Mouse (Mus musculus) neural tube, embryonic 15.5 days (tissue): ENCODE measurements around the gene Tm9sf4. TPM values are rescaled to one million over a fixed set of nuclear protein-coding genes. Genes with fewer than 3 reads are reported as not detected.

ENCODE experiments used
- ATAC-seq: fragments of 200-750 bp; cut with Nextera tagmentation; 2 replicates; pipeline ENCODE4 v1.8.0; 2017; ENCODE audit warnings: mild to moderate bottlenecking, moderate TSS enrichment, moderate library complexity; ENCODE audit not compliant: low FRiP score
- H3K27ac ChIP-seq: fragments of 300-500 bp; sonication (generic); replicated peaks from 2 replicates; pipeline ENCODE4 v1.5.1; 2015; ENCODE audit warnings: mild to moderate bottlenecking, inconsistent platforms
- H3K27me3 ChIP-seq: fragments of 300-500 bp; sonication (generic); replicated peaks from 2 replicates; pipeline ENCODE4 v1.6.1; 2015; ENCODE audit warnings: inconsistent platforms
- H3K36me3 ChIP-seq: fragments of 300-500 bp; sonication (generic); 2 replicates; pipeline ENCODE4 v1.6.1; 2015; ENCODE audit warnings: inconsistent platforms
- H3K4me1 ChIP-seq: fragments of 300-500 bp; sonication (generic); 2 replicates; pipeline ENCODE4 v1.6.1; 2015; ENCODE audit warnings: inconsistent platforms
- H3K4me2 ChIP-seq: fragments of 300-500 bp; sonication (generic); 2 replicates; pipeline ENCODE4 v1.6.1; 2015; ENCODE audit warnings: inconsistent platforms, mild to moderate bottlenecking, moderate library complexity
- H3K4me3 ChIP-seq: fragments of 300-500 bp; sonication (generic); replicated peaks from 2 replicates; pipeline ENCODE4 v1.5.1; 2015; ENCODE audit warnings: mild to moderate bottlenecking, inconsistent platforms
- H3K9ac ChIP-seq: fragments of 300-500 bp; sonication (generic); replicated peaks from 2 replicates; pipeline ENCODE4 v1.6.1; 2015; ENCODE audit warnings: mild to moderate bottlenecking, inconsistent platforms
- H3K9me3 ChIP-seq: fragments of 300-500 bp; sonication (generic); replicated peaks from 2 replicates; pipeline ENCODE4 v1.6.1; 2016; ENCODE audit warnings: inconsistent platforms
- WGBS: fragments of 180-500 bp; shearing (Covaris S2); methylation state at CpG from one replicate; pipeline ENCODE4 v1.1.7; 2015; ENCODE audit warnings: mixed read lengths; 5-methylcytosine and 5-hydroxymethylcytosine counted together
- polyA plus RNA-seq: library from polyadenylated mRNA; unstranded; fragments of >200 nt; fragmentation: Nextera tagmentation; extraction: Ambion mirVana; gene quantifications from 2 replicates; pipeline ENCODE4 v1.2.1, GENCODE M21; 2015

The Tm9sf4 gene
- polyA plus RNA-seq, 1 experiment from 2014 or later, result 83.0 TPM

- Histone ChIP-seq H3K9ac (no peak overlapping the region), H3K9me3 (no peaks in the 10 kb centered on the region), H3K4me1 (no peaks in the 10 kb centered on the region), H3K4me3 (no peak overlapping the region), H3K27me3 (no peaks in the 10 kb centered on the region), H3K4me2 (no peak overlapping the region), H3K27ac (no peak overlapping the region), H3K36me3 (peaks cover 94% of the 10 kb centered on the region)
- no peak for ATAC-seq
- 94% methylated on average over 2 of the region's 2 CpGs for WGBS
Observed at GRCm38 (mm10) chr2:153187848-153188247, 26.7 kb downstream of the Tm9sf4 start.

GRCm38 (mm10) chr2:153191242-153191641 lies 30.1 kb downstream of the Tm9sf4 start:
- no peak overlapping the region for H3K27ac ChIP-seq
- H3K4me1 ChIP-seq, result no peaks in the 10 kb centered on the region
- H3K9ac ChIP-seq, result no peak overlapping the region
- no peak for ATAC-seq
- 91% methylated on average over 2 of the region's 2 CpGs for WGBS
- H3K4me3 ChIP-seq, result no peak overlapping the region
- H3K27me3 ChIP-seq, result no peaks in the 10 kb centered on the region
- peaks cover 88% of the 10 kb centered on the region for H3K36me3 ChIP-seq
- no peaks in the 10 kb centered on the region for H3K9me3 ChIP-seq
- H3K4me2 ChIP-seq, result no peak overlapping the region

GRCm38 (mm10) chr2:153194255-153194654 lies 33.2 kb downstream of the Tm9sf4 start:
- no peaks in the 10 kb centered on the region for H3K27me3 ChIP-seq
- no peak overlapping the region for H3K27ac ChIP-seq
- WGBS, result 97% methylated on average over 3 of the region's 3 CpGs
- H3K4me3 ChIP-seq, result no peak overlapping the region
- H3K4me2 ChIP-seq, result no peak overlapping the region
- H3K36me3 ChIP-seq, result peaks cover 79% of the 10 kb centered on the region
- H3K9me3 ChIP-seq, result no peaks in the 10 kb centered on the region
- no peak for ATAC-seq
- no peak overlapping the region for H3K9ac ChIP-seq
- no peaks in the 10 kb centered on the region for H3K4me1 ChIP-seq

GRCm38 (mm10) chr2:153198485-153198884 lies 37.4 kb downstream of the Tm9sf4 start:
- no peak overlapping the region for H3K4me3 ChIP-seq
- no peak overlapping the region for H3K27ac ChIP-seq
- peaks cover 67% of the 10 kb centered on the region for H3K36me3 ChIP-seq
- no peak overlapping the region for H3K4me2 ChIP-seq
- H3K9ac ChIP-seq, result no peak overlapping the region
- 86% methylated on average over 5 of the region's 5 CpGs for WGBS
- H3K4me1 ChIP-seq, result no peaks in the 10 kb centered on the region
- no peak for ATAC-seq
- no peaks in the 10 kb centered on the region for H3K9me3 ChIP-seq
- H3K27me3 ChIP-seq, result no peaks in the 10 kb centered on the region

- Histone ChIP-seq H3K27ac (no peak overlapping the region), H3K9me3 (no peaks in the 10 kb centered on the region), H3K4me1 (no peaks in the 10 kb centered on the region), H3K9ac (no peak overlapping the region), H3K4me3 (no peak overlapping the region), H3K4me2 (no peak overlapping the region), H3K36me3 (peaks cover 71% of the 10 kb centered on the region), H3K27me3 (no peaks in the 10 kb centered on the region)
- 89% methylated on average over 2 of the region's 2 CpGs for WGBS
- ATAC-seq, result no peak
Observed at GRCm38 (mm10) chr2:153199114-153199513, 38.0 kb downstream of the Tm9sf4 start.

- Histone ChIP-seq H3K4me2 (no peak overlapping the region), H3K27me3 (no peaks in the 10 kb centered on the region), H3K36me3 (peaks cover 78% of the 10 kb centered on the region), H3K27ac (no peak overlapping the region), H3K9ac (no peak overlapping the region), H3K9me3 (no peaks in the 10 kb centered on the region), H3K4me3 (no peak overlapping the region), H3K4me1 (no peaks in the 10 kb centered on the region)
- ATAC-seq, result no peak
- 47% methylated on average over 1 of the region's 1 CpGs for WGBS
Observed at GRCm38 (mm10) chr2:153202766-153203165, 41.7 kb downstream of the Tm9sf4 start.

GRCm38 (mm10) chr2:153208149-153208548 lies 47.0 kb downstream of the Tm9sf4 start:
- ATAC-seq, result no peak

GRCm38 (mm10) chr2:153209286-153209685 lies 48.2 kb downstream of the Tm9sf4 start:
- Histone ChIP-seq H3K27ac (no peak overlapping the region), H3K27me3 (no peaks in the 10 kb centered on the region), H3K36me3 (peaks cover 58% of the 10 kb centered on the region), H3K9me3 (no peaks in the 10 kb centered on the region), H3K4me2 (no peak overlapping the region), H3K4me1 (no peaks in the 10 kb centered on the region), H3K4me3 (no peak overlapping the region), H3K9ac (no peak overlapping the region)
- WGBS, result 81% methylated on average over 5 of the region's 5 CpGs
- no peak for ATAC-seq

More at GRCm38 (mm10) chr2:153208149-153208548, 47.0 kb downstream of the Tm9sf4 start:
- H3K4me1 ChIP-seq, result no peaks in the 10 kb centered on the region
- H3K9me3 ChIP-seq, result no peaks in the 10 kb centered on the region
- H3K27ac ChIP-seq, result no peak overlapping the region
- no peak overlapping the region for H3K9ac ChIP-seq
- H3K27me3 ChIP-seq, result no peaks in the 10 kb centered on the region
- H3K4me3 ChIP-seq, result no peak overlapping the region
- no peak overlapping the region for H3K4me2 ChIP-seq
- WGBS, result 96% methylated on average over 2 of the region's 2 CpGs
- H3K36me3 ChIP-seq, result peaks cover 68% of the 10 kb centered on the region

- no peak overlapping the region for H3K9ac ChIP-seq
- H3K9me3 ChIP-seq, result no peaks in the 10 kb centered on the region
- H3K4me3 ChIP-seq, result no peak overlapping the region
- no peak overlapping the region for H3K4me2 ChIP-seq
- no peaks in the 10 kb centered on the region for H3K27me3 ChIP-seq
- WGBS, result 91% methylated on average over 5 of the region's 5 CpGs
- H3K4me1 ChIP-seq, result no peaks in the 10 kb centered on the region
- H3K27ac ChIP-seq, result no peak overlapping the region
- ATAC-seq, result no peak
- peaks cover 37% of the 10 kb centered on the region for H3K36me3 ChIP-seq
Observed at GRCm38 (mm10) chr2:153211451-153211850, 50.3 kb downstream of the Tm9sf4 start.

- Histone ChIP-seq H3K4me1 (no peaks in the 10 kb centered on the region), H3K9ac (no peak overlapping the region), H3K27me3 (no peaks in the 10 kb centered on the region), H3K4me2 (no peak overlapping the region), H3K27ac (no peak overlapping the region), H3K9me3 (no peaks in the 10 kb centered on the region), H3K36me3 (peaks cover 21% of the 10 kb centered on the region), H3K4me3 (no peak overlapping the region)
- 91% methylated on average over 4 of the region's 4 CpGs for WGBS
- no peak for ATAC-seq
Observed at GRCm38 (mm10) chr2:153213351-153213750, 52.2 kb downstream of the Tm9sf4 start.

GRCm38 (mm10) chr2:153214771-153215259 lies 53.7 kb downstream of the Tm9sf4 start:
- Histone ChIP-seq H3K4me3 (no peak overlapping the region), H3K9ac (no peak overlapping the region), H3K9me3 (no peaks in the 10 kb centered on the region), H3K4me2 (no peak overlapping the region), H3K4me1 (no peaks in the 10 kb centered on the region), H3K27ac (no peak overlapping the region), H3K36me3 (peaks cover 8% of the 10 kb centered on the region), H3K27me3 (no peaks in the 10 kb centered on the region)
- ATAC-seq, result no peak
- WGBS, result 83% methylated on average over 6 of the region's 6 CpGs

GRCm38 (mm10) chr2:153215421-153215820 lies 54.3 kb downstream of the Tm9sf4 start:
- Histone ChIP-seq H3K27ac (no peak overlapping the region), H3K9me3 (no peaks in the 10 kb centered on the region), H3K36me3 (peaks cover 5% of the 10 kb centered on the region), H3K9ac (no peak overlapping the region), H3K27me3 (no peaks in the 10 kb centered on the region), H3K4me2 (no peak overlapping the region), H3K4me1 (no peaks in the 10 kb centered on the region), H3K4me3 (no peak overlapping the region)
- 86% methylated on average over 4 of the region's 4 CpGs for WGBS
- no peak for ATAC-seq
